In genomic region chr7:51270531-51271090, GRCm38 (mm10) we compare ENCODE assay signal across 8 mouse cellular contexts.
DNase-seq lines count a peak whose midpoint lies in the region; ATAC-seq and TF ChIP-seq lines count a peak whose summit lies in the region.
"Had no signal": no experiment of that assay in that cellular context is flagged by ENCODE, and none has a peak within 500 bp of the region (broad histone marks: within the 10 kb centered on the region; RNA-seq: fewer than 3 reads in every experiment).

No protein-coding gene starts in this region.

- intact Hi-C loops in gastrocnemius, adult 2 months (cut with DNase I), result no loop called here

- no peak overlapping the region for H3K4me3 ChIP-seq in thymus, adult 2 months (ENCODE audit: control insufficient read depth, insufficient read depth, low read length)
- H3K4me3 ChIP-seq in cerebellum, adult 2 months (replicated peaks; ENCODE audit: insufficient read depth, low read depth, low read length), result no peak overlapping the region
- H3K4me3 ChIP-seq in gastrocnemius, adult 2 months, result peak overlapping the region; percentile 43; the same call in 1 of the 2 replicates
- H3K4me3 ChIP-seq: embryonic facial prominence, embryonic 13.5 days had no signal

- WGBS in thymus, adult 2 months, result 72% methylated on average over 12 of the region's 12 CpGs
- WGBS in cerebellum, adult 2 months, result 41% methylated on average over 12 of the region's 12 CpGs

- H3K27me3 ChIP-seq in thymus, adult 2 months (ENCODE audit: control insufficient read depth, insufficient read depth, low read length), result no peaks in the 10 kb centered on the region
- no peaks in the 10 kb centered on the region for H3K27me3 ChIP-seq in cerebellum, adult 2 months (ENCODE audit: control insufficient read depth, insufficient read depth, low read length)
- H3K27me3 ChIP-seq: embryonic facial prominence, embryonic 13.5 days had no signal

- H3K4me1 ChIP-seq in thymus, adult 2 months (replicated peaks; ENCODE audit: control insufficient read depth, insufficient read depth, low read length), result no peaks in the 10 kb centered on the region
- no peaks in the 10 kb centered on the region for H3K4me1 ChIP-seq in cerebellum, adult 2 months (ENCODE audit: control insufficient read depth, insufficient read depth, low read length)
- H3K4me1 ChIP-seq: embryonic facial prominence, embryonic 13.5 days had no signal

- TF ChIP-seq POLR2A in thymus, adult 2 months (IDR thresholded peaks at IDR 0.05; ENCODE audit: control insufficient read depth, extremely low read depth, insufficient read depth, low read length, poor library complexity), result no peak
- no peak for TF ChIP-seq POLR2A in cerebellum, adult 2 months (IDR thresholded peaks at IDR 0.05; ENCODE audit: borderline replicate concordance, insufficient read depth, low read length)

- peak; percentile 4 for DNase-seq in thymus, postnatal 4 days
- DNase-seq in thymus, adult 2 months, result no peak
- peak; percentile 41 to 49 for DNase-seq in cerebellum, adult 2 months
- peak; percentile 44 for DNase-seq in gastrocnemius, adult 2 months
- peak; percentile 3 to 75 for DNase-seq in layer of hippocampus, adult 18-20 months (ENCODE audit: low spot score in 2 of 2)
- DNase-seq in mesoderm, embryonic 11.5 days (ENCODE audit: low read depth, low spot score), result peak; percentile 46

- no peak for ATAC-seq in erythroblast, adult 5-6 weeks (replicated peaks; ENCODE audit: low FRiP score, poor library complexity, severe bottlenecking)

- H3K27ac ChIP-seq in thymus, adult 2 months (ENCODE audit: control insufficient read depth, insufficient read depth, low read length), result no peak overlapping the region
- H3K27ac ChIP-seq in cerebellum, adult 2 months (ENCODE audit: insufficient read depth, low read length), result no peak overlapping the region
- H3K27ac ChIP-seq in gastrocnemius, adult 2 months, result no peak overlapping the region
- H3K27ac ChIP-seq: embryonic facial prominence, embryonic 13.5 days had no signal

- no peaks in the 10 kb centered on the region for H3K36me3 ChIP-seq in thymus, adult 2 months (ENCODE audit: control insufficient read depth, insufficient read depth, low read length)
- H3K36me3 ChIP-seq: embryonic facial prominence, embryonic 13.5 days had no signal

- TF ChIP-seq CTCF in thymus, adult 2 months (IDR thresholded peaks at IDR 0.05; ENCODE audit: borderline replicate concordance, control insufficient read depth, extremely low read depth, insufficient read depth, low read length, poor library complexity), result no peak
- TF ChIP-seq CTCF in cerebellum, adult 2 months (IDR thresholded peaks at IDR 0.05; ENCODE audit: borderline replicate concordance, insufficient read depth, low read depth, low read length), result peak; percentile 60; the same call in 1 of the 2 replicates
- TF ChIP-seq CTCF in gastrocnemius, adult 2 months (IDR thresholded peaks at IDR 0.05), result peak; percentile 67
